Mouse (Mus musculus): Measurements from ENCODE around the gene Aff1. TPM values are rescaled to one million over a fixed set of nuclear protein-coding genes. Genes with fewer than 3 reads are reported as not detected.
A peak's percentile ranks its signal among the peaks of the same experiment; 100 is the strongest.

Aff1 gene
- polyA plus RNA-seq, 1 experiment = 13.6 TPM

DNA sequence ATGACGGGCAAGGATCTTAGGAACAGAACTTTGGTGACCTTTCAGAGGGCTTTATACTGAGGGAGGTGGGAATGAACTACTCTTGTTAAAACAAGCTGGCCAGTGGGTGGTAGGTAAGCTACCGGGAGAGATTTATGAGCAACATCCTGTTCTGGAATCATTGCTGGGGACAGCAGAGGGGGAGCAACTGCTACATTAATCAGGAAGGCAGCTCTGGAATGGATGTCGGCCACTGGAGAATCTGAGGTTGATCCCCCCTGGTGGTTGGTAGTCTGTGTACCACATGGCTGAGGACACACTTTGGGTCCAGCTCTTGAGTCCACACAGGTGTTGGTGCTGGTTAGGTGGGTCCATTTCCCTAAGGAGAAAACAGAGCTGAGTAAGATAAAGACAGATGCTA, 38.6 kb downstream of the Aff1 start:
- H3K36me3 ChIP-seq (replicated peaks; ENCODE audit: low read length) = peaks cover 5% of the 10 kb centered on the region
- no peaks in the 10 kb centered on the region for H3K9me3 ChIP-seq
- no peak overlapping the region for H3K4me3 ChIP-seq (replicated peaks)
- peaks cover 44% of the 10 kb centered on the region for H3K4me1 ChIP-seq
- TF ChIP-seq FLI1 (IDR thresholded peaks at IDR 0.05; ENCODE audit: low read length) (no peak), GATA1 (IDR thresholded peaks at IDR 0.05; ENCODE audit: borderline replicate concordance, low read length) (no peak)
- H3K27me3 ChIP-seq (replicated peaks) = no peaks in the 10 kb centered on the region

DNA sequence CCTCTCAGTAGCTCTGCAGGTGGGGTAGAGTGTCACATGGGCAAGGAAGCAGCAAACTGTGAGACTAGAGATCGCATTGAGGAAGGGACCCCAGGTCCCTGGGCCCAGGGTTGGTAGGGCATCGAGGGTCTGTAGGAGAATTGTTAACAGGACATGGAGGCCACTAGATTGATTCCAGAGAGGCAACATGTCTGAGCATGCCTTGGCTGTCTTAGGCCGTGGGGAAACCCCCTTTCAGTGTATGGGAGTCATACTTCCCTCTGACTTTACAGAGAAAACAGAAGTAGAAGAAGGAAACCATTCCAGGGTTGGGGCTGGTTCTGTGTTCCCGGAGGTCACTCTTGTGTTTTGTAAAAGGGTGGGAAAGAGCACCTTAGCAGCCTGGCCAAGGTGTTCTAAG, 40.4 kb downstream of the Aff1 start:
- Histone ChIP-seq H3K4me1 (peaks cover 54% of the 10 kb centered on the region), H3K27me3 (replicated peaks) (no peaks in the 10 kb centered on the region), H3K4me3 (replicated peaks) (no peak overlapping the region), H3K36me3 (replicated peaks; ENCODE audit: low read length) (peaks cover 10% of the 10 kb centered on the region), H3K9me3 (no peaks in the 10 kb centered on the region)
- TF ChIP-seq GATA1 (IDR thresholded peaks at IDR 0.05; ENCODE audit: borderline replicate concordance, low read length) = no peak
- TF ChIP-seq FLI1 (IDR thresholded peaks at IDR 0.05; ENCODE audit: low read length) = no peak

DNA sequence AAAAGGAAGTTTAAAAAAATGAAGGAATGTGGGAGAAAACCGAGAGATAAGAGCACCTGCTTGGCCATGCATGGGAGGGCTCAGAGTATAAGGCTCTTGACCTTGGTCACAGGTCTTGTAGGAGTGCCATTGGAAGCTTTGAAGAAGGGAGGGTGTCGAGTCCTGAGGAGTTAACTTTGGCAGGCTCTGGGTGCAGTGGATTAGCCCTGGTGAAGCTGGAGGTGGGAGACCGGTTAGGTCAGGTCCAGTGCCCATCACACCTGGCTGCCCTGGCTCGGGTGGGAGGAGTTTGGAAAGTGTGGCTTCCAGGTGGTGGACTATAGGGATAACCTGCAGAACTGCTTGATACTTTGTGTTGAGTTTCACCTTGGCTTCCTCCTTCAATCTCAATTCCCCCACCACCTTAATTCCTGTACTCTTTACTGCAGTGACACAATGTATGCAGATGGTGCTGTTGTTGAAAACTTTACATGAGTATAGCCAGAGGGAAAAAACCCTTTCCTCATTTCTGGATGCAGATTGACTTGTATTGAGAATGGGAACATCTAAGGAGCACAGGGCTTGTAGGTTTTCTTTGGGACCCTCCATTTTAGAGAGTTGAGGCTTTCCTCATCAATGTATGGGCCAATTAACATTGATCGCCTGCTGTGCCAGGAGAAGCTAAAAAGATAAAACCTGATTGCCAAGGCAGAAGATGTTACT, 43.4 kb downstream of the Aff1 start:
- Histone ChIP-seq H3K36me3 (replicated peaks; ENCODE audit: low read length) (peaks cover 10% of the 10 kb centered on the region), H3K4me1 (peaks cover 70% of the 10 kb centered on the region), H3K27me3 (replicated peaks) (no peaks in the 10 kb centered on the region), H3K9me3 (no peaks in the 10 kb centered on the region), H3K4me3 (replicated peaks) (no peak overlapping the region)
- TF ChIP-seq FLI1 (IDR thresholded peaks at IDR 0.05; ENCODE audit: low read length) = no peak
- TF ChIP-seq GATA1 (IDR thresholded peaks at IDR 0.05; ENCODE audit: borderline replicate concordance, low read length) = no peak

DNA sequence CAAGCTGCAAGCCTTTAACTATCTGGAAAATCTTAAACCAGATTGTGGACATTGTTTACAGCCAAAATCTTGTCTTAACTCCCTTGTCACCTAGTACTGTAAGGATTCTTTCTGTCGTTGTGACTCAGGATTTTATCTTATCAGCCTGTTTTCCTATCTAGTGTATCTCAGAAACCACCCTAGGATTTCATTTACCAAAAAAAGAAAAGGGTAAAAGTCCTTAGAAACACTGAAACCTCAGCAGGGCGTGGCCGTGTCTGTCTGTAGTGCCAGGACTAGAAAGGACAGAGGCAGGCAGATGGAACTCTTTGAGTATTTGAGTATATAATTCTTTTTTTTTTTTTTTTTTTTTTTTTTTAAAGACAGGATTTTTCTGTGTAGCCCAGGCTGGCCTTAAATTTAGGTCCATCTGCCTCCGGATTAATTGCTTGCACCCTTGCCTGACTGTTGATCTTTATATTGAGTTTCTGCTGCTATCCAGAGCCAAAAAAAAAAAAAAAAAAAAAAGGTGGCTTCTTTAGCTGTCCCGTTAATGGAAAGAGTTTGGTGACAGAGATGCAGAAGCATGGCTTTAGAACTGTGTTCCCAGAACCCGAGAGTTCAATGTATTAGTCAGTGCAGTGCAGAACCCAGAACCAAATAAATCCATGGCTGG, 44.5 kb downstream of the Aff1 start:
- TF ChIP-seq GATA1 (IDR thresholded peaks at IDR 0.05; ENCODE audit: borderline replicate concordance, low read length) = no peak
- TF ChIP-seq FLI1 (IDR thresholded peaks at IDR 0.05; ENCODE audit: low read length) = no peak
- Histone ChIP-seq H3K4me1 (peaks cover 60% of the 10 kb centered on the region), H3K36me3 (replicated peaks; ENCODE audit: low read length) (peaks cover 5% of the 10 kb centered on the region), H3K9me3 (no peaks in the 10 kb centered on the region), H3K27me3 (replicated peaks) (no peaks in the 10 kb centered on the region), H3K4me3 (replicated peaks) (no peak overlapping the region)

DNA sequence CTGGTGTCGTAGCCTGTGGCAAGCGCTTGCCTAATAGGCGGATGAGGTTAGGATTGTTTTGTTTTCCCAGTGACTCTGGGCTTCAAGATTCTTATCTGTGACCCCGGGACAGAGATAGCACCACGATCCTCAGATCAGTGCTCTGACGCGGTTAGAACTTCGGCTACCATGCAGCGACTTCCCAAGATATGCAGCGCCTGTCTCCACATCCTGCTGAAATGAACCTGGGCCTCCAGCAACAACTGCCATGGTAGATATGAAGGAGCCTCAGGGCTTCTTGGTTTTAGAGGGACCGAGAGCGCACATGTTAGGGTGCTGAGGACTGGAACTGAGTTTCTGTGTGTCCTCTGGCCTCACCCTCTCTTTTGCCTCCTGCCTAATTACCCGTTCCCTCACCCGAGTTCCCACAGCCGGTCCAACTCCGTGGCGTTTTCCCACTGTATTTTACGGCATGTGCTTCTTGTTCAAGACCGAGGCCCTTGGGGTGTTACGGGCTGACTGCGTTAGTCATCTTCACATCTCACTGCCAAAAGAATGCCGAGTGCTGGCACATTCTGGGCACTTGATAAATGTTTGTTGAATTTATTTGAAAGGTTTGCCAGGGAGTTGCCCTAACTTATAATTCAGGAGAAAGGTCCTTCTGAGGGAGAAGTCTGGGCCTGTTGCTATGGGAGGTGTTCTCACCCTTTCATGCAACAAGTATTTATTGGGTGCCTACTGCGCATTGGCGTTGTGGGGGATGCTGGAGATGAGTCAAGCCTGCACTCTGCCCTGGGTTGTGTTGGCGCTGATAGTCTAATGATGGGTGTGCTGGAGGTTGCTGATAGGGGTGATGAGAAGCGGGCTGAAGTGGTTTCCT, 45.3 kb downstream of the Aff1 start:
- Histone ChIP-seq H3K27me3 (replicated peaks) (no peaks in the 10 kb centered on the region), H3K4me3 (replicated peaks) (peak overlapping the region; percentile 67), H3K36me3 (replicated peaks; ENCODE audit: low read length) (peaks cover 5% of the 10 kb centered on the region), H3K4me1 (peaks cover 63% of the 10 kb centered on the region), H3K9me3 (no peaks in the 10 kb centered on the region)
- no peak for TF ChIP-seq GATA1 (IDR thresholded peaks at IDR 0.05; ENCODE audit: borderline replicate concordance, low read length)
- no peak for TF ChIP-seq FLI1 (IDR thresholded peaks at IDR 0.05; ENCODE audit: low read length)

DNA sequence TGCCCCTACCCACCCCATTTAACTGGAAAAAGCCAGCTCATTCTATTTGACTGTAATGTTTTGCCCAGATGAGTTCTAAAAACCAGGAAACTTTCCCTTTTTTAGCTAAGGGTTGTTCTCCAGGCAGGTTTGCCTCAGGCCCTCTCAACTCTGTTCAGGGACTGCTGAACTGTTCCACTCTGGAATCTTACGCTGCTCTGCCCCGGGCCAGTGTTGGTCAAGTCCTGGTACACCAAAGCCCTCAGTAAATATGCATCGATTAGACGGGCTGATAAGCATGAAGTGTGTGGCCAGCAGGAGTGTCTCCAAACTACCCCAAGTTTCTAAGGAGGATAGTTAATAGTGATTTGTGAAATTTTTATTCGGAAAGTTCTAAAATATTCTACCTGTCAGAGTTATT, 46.3 kb downstream of the Aff1 start:
- no peaks in the 10 kb centered on the region for H3K27me3 ChIP-seq (replicated peaks)
- peaks cover 65% of the 10 kb centered on the region for H3K4me1 ChIP-seq
- no peaks in the 10 kb centered on the region for H3K9me3 ChIP-seq
- TF ChIP-seq GATA1 (IDR thresholded peaks at IDR 0.05; ENCODE audit: borderline replicate concordance, low read length) (no peak), FLI1 (IDR thresholded peaks at IDR 0.05; ENCODE audit: low read length) (no peak)
- H3K36me3 ChIP-seq (replicated peaks; ENCODE audit: low read length) = peaks cover 7% of the 10 kb centered on the region
- no peak overlapping the region for H3K4me3 ChIP-seq (replicated peaks)

DNA sequence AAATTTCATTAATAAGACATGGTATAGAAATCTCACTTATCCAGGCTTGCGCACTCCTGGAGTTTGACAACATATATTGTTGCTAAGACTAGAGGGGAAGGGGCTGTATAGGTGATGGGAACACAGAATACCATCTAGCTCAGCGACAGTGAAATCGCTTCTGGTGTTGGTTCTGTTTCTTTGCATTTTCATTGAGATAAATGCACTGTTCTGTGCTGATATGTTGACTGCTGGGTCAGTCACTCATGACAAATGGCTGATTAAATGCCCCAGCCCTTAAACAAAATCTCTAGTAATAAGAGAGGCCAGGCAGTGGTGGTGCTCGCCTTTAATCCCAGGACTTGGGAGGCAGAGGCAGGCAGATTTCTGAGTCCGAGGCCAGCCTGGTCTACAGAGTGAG, 47.0 kb downstream of the Aff1 start:
- TF ChIP-seq FLI1 (IDR thresholded peaks at IDR 0.05; ENCODE audit: low read length) = no peak
- no peak for TF ChIP-seq GATA1 (IDR thresholded peaks at IDR 0.05; ENCODE audit: borderline replicate concordance, low read length)
- Histone ChIP-seq H3K9me3 (no peaks in the 10 kb centered on the region), H3K27me3 (replicated peaks) (no peaks in the 10 kb centered on the region), H3K36me3 (replicated peaks; ENCODE audit: low read length) (peaks cover 7% of the 10 kb centered on the region), H3K4me3 (replicated peaks) (no peak overlapping the region), H3K4me1 (peaks cover 60% of the 10 kb centered on the region)

DNA sequence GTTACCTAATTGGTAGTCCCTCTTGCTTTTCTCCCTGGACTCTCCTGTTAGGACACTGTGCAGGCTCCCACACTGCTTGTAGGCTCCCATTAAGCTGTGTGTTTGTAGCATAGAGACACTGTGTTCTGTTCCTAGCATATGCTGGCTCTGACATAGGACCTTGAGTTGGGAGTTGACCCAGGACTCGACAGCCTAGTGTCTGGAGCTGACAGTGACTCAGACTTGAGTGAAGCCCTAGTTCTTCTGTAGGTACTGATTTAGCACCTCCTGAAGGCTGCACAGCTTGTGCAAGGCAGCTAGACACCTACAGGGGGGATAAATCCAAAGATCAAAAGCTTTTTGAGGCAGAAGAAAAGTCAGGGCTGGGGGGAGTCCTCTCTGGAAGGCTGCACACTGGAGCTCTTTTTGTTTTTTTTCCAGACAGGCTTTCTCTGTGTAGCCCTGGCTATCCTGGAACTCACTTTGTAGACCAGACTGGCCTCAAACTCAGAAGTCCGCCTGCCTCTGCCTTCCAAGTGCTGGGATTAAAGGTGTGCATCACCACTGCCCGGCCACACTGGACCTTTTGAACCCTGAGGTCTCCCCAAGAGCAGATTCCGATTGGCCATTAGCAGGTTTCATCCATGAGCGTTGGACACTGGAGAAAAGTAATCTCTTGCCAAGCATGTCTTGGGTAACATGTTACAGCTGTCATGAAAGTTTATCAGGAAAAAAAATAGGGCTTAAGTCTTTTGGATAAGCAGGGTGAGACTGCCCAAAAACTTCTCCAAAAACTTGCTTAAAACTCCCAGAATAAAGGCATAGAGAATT, 48.1 kb downstream of the Aff1 start:
- Histone ChIP-seq H3K9me3 (no peaks in the 10 kb centered on the region), H3K27me3 (replicated peaks) (no peaks in the 10 kb centered on the region), H3K4me3 (replicated peaks) (no peak overlapping the region), H3K4me1 (peaks cover 55% of the 10 kb centered on the region), H3K36me3 (replicated peaks; ENCODE audit: low read length) (peaks cover 11% of the 10 kb centered on the region)
- no peak for TF ChIP-seq FLI1 (IDR thresholded peaks at IDR 0.05; ENCODE audit: low read length)
- TF ChIP-seq GATA1 (IDR thresholded peaks at IDR 0.05; ENCODE audit: borderline replicate concordance, low read length) = no peak

DNA sequence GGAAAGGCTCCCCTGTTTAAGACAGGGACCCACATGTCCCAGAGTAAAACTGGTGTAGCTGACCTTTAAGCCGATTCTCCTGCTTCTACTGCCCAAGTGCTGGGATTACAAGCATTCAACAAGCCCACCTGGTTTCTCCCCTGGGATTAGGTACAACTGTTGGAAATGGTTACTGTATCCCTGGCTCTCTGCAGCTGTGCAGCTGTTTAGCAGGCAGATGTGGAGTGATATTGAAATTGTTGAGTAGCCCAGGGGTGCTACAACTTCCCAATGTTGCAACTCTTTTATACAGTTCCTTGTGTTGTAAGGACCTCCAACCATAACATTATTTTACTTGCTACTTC, 48.7 kb downstream of the Aff1 start:
- Histone ChIP-seq H3K4me1 (peaks cover 55% of the 10 kb centered on the region), H3K9me3 (no peaks in the 10 kb centered on the region)
- TF ChIP-seq GATA1 (IDR thresholded peaks at IDR 0.05; ENCODE audit: borderline replicate concordance, low read length) (no peak), FLI1 (IDR thresholded peaks at IDR 0.05; ENCODE audit: low read length) (no peak)

More for the DNA sequence above, 48.7 kb downstream of the Aff1 start:
- Histone ChIP-seq H3K4me3 (replicated peaks) (no peak overlapping the region), H3K27me3 (replicated peaks) (no peaks in the 10 kb centered on the region), H3K36me3 (replicated peaks; ENCODE audit: low read length) (peaks cover 16% of the 10 kb centered on the region)

Data from megakaryocyte, embryonic 14.5 days (primary cell).